Mouse (Mus musculus) embryonic facial prominence, embryonic 13.5 days (tissue): Measurements from ENCODE around the gene Cadps2. TPM values are rescaled to one million over a fixed set of nuclear protein-coding genes. Genes with fewer than 3 reads are reported as not detected.

Source experiments
- ATAC-seq: fragments of 200-750 bp; cut with Nextera tagmentation; 2 replicates; pipeline ENCODE4 v1.8.0; 2017; ENCODE audit warnings: low read depth; ENCODE audit not compliant: insufficient number of reproducible peaks, insufficient read depth, low FRiP score, low TSS enrichment
- H3K27ac ChIP-seq: fragments of 300-500 bp; sonication (generic); 2 replicates; pipeline ENCODE4 v1.5.1; 2015; ENCODE audit warnings: moderate library complexity, mild to moderate bottlenecking, inconsistent platforms
- H3K27me3 ChIP-seq: fragments of 300-500 bp; sonication (generic); 2 replicates; pipeline ENCODE4 v1.6.1; 2015; ENCODE audit warnings: mild to moderate bottlenecking, inconsistent platforms
- H3K36me3 ChIP-seq: fragments of 300-500 bp; sonication (generic); 2 replicates; pipeline ENCODE4 v1.6.1; 2015; ENCODE audit warnings: mild to moderate bottlenecking, inconsistent platforms
- H3K4me1 ChIP-seq: fragments of 300-500 bp; sonication (generic); 2 replicates; pipeline ENCODE4 v1.6.1; 2015; ENCODE audit warnings: inconsistent platforms
- H3K4me2 ChIP-seq: fragments of 300-500 bp; sonication (generic); 2 replicates; pipeline ENCODE4 v1.6.1; 2015; ENCODE audit warnings: moderate library complexity, mild to moderate bottlenecking, inconsistent platforms
- H3K4me3 ChIP-seq: fragments of 300-500 bp; sonication (generic); 2 replicates; pipeline ENCODE4 v1.5.1; 2015; ENCODE audit warnings: mild to moderate bottlenecking, inconsistent platforms
- H3K9ac ChIP-seq: fragments of 300-500 bp; sonication (generic); 2 replicates; pipeline ENCODE4 v1.6.1; 2015; ENCODE audit warnings: mild to moderate bottlenecking, inconsistent platforms
- H3K9me3 ChIP-seq: fragments of 300-500 bp; sonication (generic); 2 replicates; pipeline ENCODE4 v1.6.1; 2016; ENCODE audit warnings: inconsistent platforms
- WGBS: fragments of 180-500 bp; shearing (Covaris S2); methylation state at CpG from one replicate; pipeline ENCODE4 v1.1.7; 2015; ENCODE audit warnings: mixed read lengths; 5-methylcytosine and 5-hydroxymethylcytosine counted together
- polyA plus RNA-seq: library from polyadenylated mRNA; unstranded; fragments of >200 nt; fragmentation: Nextera tagmentation; extraction: Ambion mirVana; gene quantifications from 2 replicates; pipeline ENCODE4 v1.2.1, GENCODE M21; 2015

The Cadps2 gene
- 3.5 and 4.7 TPM in 2 replicates for polyA plus RNA-seq

- Histone ChIP-seq H3K4me3 (peak within 1 kb of the TSS; percentile 56), H3K4me1 (peaks cover 5% of the 10 kb centered on the region; the same call in 1 of the 2 replicates), H3K9me3 (no peaks in the 10 kb centered on the region), H3K27ac (no peak within 1 kb of the TSS), H3K9ac (peak within 1 kb of the TSS; percentile 61), H3K4me2 (peak within 1 kb of the TSS; percentile 67), H3K36me3 (no peaks in the 10 kb centered on the region), H3K27me3 (peaks cover 49% of the 10 kb centered on the region)
- peak; percentile 81 for ATAC-seq
- under 1% methylated on average over 89 of the region's 114 CpGs for WGBS
Observed at GRCm38 (mm10) chr6:23839009-23839811, at the start of gene Cadps2. Cadps2 (minus strand) TSS chr6:23839421.

- no peaks in the 10 kb centered on the region for H3K36me3 ChIP-seq
- no peak overlapping the region for H3K4me3 ChIP-seq
- no peak for ATAC-seq
- no peaks in the 10 kb centered on the region for H3K9me3 ChIP-seq
- H3K27ac ChIP-seq, result no peak overlapping the region
- H3K27me3 ChIP-seq, result no peaks in the 10 kb centered on the region
- 18% methylated on average over 6 of the region's 6 CpGs for WGBS
- H3K4me1 ChIP-seq, result no peaks in the 10 kb centered on the region
- no peak overlapping the region for H3K4me2 ChIP-seq
- no peak overlapping the region for H3K9ac ChIP-seq
Observed at GRCm38 (mm10) chr6:23886418-23886817, 47.2 kb upstream of the Cadps2 start.

GRCm38 (mm10) chr6:23876765-23877408, 37.7 kb upstream of the Cadps2 start:
- Histone ChIP-seq H3K27me3 (no peaks in the 10 kb centered on the region), H3K9me3 (no peaks in the 10 kb centered on the region), H3K9ac (no peak overlapping the region), H3K36me3 (no peaks in the 10 kb centered on the region), H3K4me3 (no peak overlapping the region), H3K4me2 (no peak overlapping the region), H3K4me1 (no peaks in the 10 kb centered on the region), H3K27ac (no peak overlapping the region)
- WGBS, result 52% methylated on average over 4 of the region's 4 CpGs
- ATAC-seq, result no peak

- no peak overlapping the region for H3K4me3 ChIP-seq
- no peak for ATAC-seq
- no peaks in the 10 kb centered on the region for H3K9me3 ChIP-seq
- no peaks in the 10 kb centered on the region for H3K4me1 ChIP-seq
- no peaks in the 10 kb centered on the region for H3K36me3 ChIP-seq
- no peak overlapping the region for H3K27ac ChIP-seq
- H3K9ac ChIP-seq, result no peak overlapping the region
- WGBS, result 57% methylated on average over 4 of the region's 4 CpGs
- H3K27me3 ChIP-seq, result no peaks in the 10 kb centered on the region
- H3K4me2 ChIP-seq, result no peak overlapping the region
Observed at GRCm38 (mm10) chr6:23876363-23876762, 37.1 kb upstream of the Cadps2 start.

- H3K36me3 ChIP-seq, result no peaks in the 10 kb centered on the region
- no peak for ATAC-seq
- no peak overlapping the region for H3K4me3 ChIP-seq
- no peaks in the 10 kb centered on the region for H3K27me3 ChIP-seq
- no peak overlapping the region for H3K9ac ChIP-seq
- H3K4me2 ChIP-seq, result no peak overlapping the region
- H3K4me1 ChIP-seq, result no peaks in the 10 kb centered on the region
- no peaks in the 10 kb centered on the region for H3K9me3 ChIP-seq
- WGBS, result 74% methylated on average over 4 of the region's 4 CpGs
- no peak overlapping the region for H3K27ac ChIP-seq
Observed at GRCm38 (mm10) chr6:23873812-23874211, 34.6 kb upstream of the Cadps2 start.

- Histone ChIP-seq H3K4me2 (no peak overlapping the region), H3K27me3 (no peaks in the 10 kb centered on the region), H3K4me1 (no peaks in the 10 kb centered on the region), H3K36me3 (no peaks in the 10 kb centered on the region), H3K27ac (no peak overlapping the region), H3K9ac (no peak overlapping the region), H3K9me3 (no peaks in the 10 kb centered on the region), H3K4me3 (no peak overlapping the region)
- 76% methylated on average over 3 of the region's 3 CpGs for WGBS
- ATAC-seq, result no peak
Observed at GRCm38 (mm10) chr6:23873231-23873630, 34.0 kb upstream of the Cadps2 start.

- Histone ChIP-seq H3K4me3 (no peak overlapping the region), H3K4me2 (no peak overlapping the region), H3K27me3 (no peaks in the 10 kb centered on the region), H3K36me3 (no peaks in the 10 kb centered on the region), H3K9me3 (no peaks in the 10 kb centered on the region), H3K4me1 (no peaks in the 10 kb centered on the region), H3K27ac (no peak overlapping the region), H3K9ac (no peak overlapping the region)
- ATAC-seq, result no peak
Observed at GRCm38 (mm10) chr6:23869971-23870370, 30.8 kb upstream of the Cadps2 start.

GRCm38 (mm10) chr6:23866298-23866697, 27.1 kb upstream of the Cadps2 start:
- no peaks in the 10 kb centered on the region for H3K4me1 ChIP-seq
- H3K4me2 ChIP-seq, result no peak overlapping the region
- H3K4me3 ChIP-seq, result no peak overlapping the region
- 91% methylated on average over 7 of the region's 7 CpGs for WGBS
- no peak for ATAC-seq
- H3K36me3 ChIP-seq, result no peaks in the 10 kb centered on the region
- no peak overlapping the region for H3K27ac ChIP-seq
- no peak overlapping the region for H3K9ac ChIP-seq
- no peaks in the 10 kb centered on the region for H3K27me3 ChIP-seq
- H3K9me3 ChIP-seq, result no peaks in the 10 kb centered on the region

GRCm38 (mm10) chr6:23853464-23853863, 14.2 kb upstream of the Cadps2 start:
- Histone ChIP-seq H3K27me3 (no peaks in the 10 kb centered on the region), H3K4me3 (no peak overlapping the region), H3K4me1 (no peaks in the 10 kb centered on the region), H3K36me3 (no peaks in the 10 kb centered on the region), H3K9me3 (no peaks in the 10 kb centered on the region), H3K4me2 (no peak overlapping the region), H3K9ac (no peak overlapping the region), H3K27ac (no peak overlapping the region)
- 90% methylated on average over 11 of the region's 11 CpGs for WGBS
- ATAC-seq, result no peak

- no peak overlapping the region for H3K9ac ChIP-seq
- peaks cover 5% of the 10 kb centered on the region; the same call in 1 of the 2 replicates for H3K4me1 ChIP-seq
- under 1% methylated on average over 15 of the region's 15 CpGs for WGBS
- H3K4me3 ChIP-seq, result peak overlapping the region; percentile 56
- no peaks in the 10 kb centered on the region for H3K9me3 ChIP-seq
- no peaks in the 10 kb centered on the region for H3K36me3 ChIP-seq
- H3K27me3 ChIP-seq, result peaks cover 49% of the 10 kb centered on the region
- H3K4me2 ChIP-seq, result peak overlapping the region; percentile 67
- no peak for ATAC-seq
- H3K27ac ChIP-seq, result no peak overlapping the region
Observed at GRCm38 (mm10) chr6:23840001-23840400, 780 bp upstream of the Cadps2 start.

GRCm38 (mm10) chr6:23838401-23839008, 716 bp downstream of the Cadps2 start:
- Histone ChIP-seq H3K9me3 (no peaks in the 10 kb centered on the region), H3K4me2 (peak overlapping the region; percentile 67), H3K27me3 (peaks cover 49% of the 10 kb centered on the region), H3K36me3 (no peaks in the 10 kb centered on the region), H3K9ac (peak overlapping the region; percentile 61), H3K27ac (no peak overlapping the region), H3K4me3 (peak overlapping the region; percentile 56), H3K4me1 (peaks cover 5% of the 10 kb centered on the region; the same call in 1 of the 2 replicates)
- 2% methylated on average over 35 of the region's 35 CpGs for WGBS
- peak; percentile 17; the same call in 1 of the 2 replicates for ATAC-seq
